Mouse (Mus musculus) olfactory bulb, adult 2 months (tissue): ENCODE results near the gene Samd1. TPM values are rescaled to one million over a fixed set of nuclear protein-coding genes. Genes with fewer than 3 reads are reported as not detected.

Source experiments
- H3K27ac ChIP-seq: fragments of 200-500 bp; 2 replicates; pipeline ENCODE4 v1.5.1; 2012; ENCODE audit warnings: low read depth, low read length; ENCODE audit not compliant: insufficient read depth
- H3K4me1 ChIP-seq: fragments of 200-500 bp; 2 replicates; pipeline ENCODE4 v1.6.1; 2012; ENCODE audit warnings: low read length; ENCODE audit not compliant: control insufficient read depth, insufficient read depth
- H3K4me3 ChIP-seq: fragments of 200-500 bp; 2 replicates; pipeline ENCODE4 v1.5.1; 2012; ENCODE audit warnings: mild to moderate bottlenecking, low read depth, low read length, moderate library complexity; ENCODE audit not compliant: insufficient read depth
- CTCF ChIP-seq: fragments of 200-500 bp; IDR thresholded peaks from 2 replicates; pipeline ENCODE4 v1.5.1; 2012; ENCODE audit warnings: low read depth, mild to moderate bottlenecking, low read length, moderate library complexity; ENCODE audit not compliant: insufficient read depth
- POLR2A ChIP-seq: fragments of 200-500 bp; IDR thresholded peaks from 2 replicates; pipeline ENCODE4 v1.6.1; 2012; ENCODE audit warnings: mild to moderate bottlenecking, low read depth, low read length, moderate library complexity; ENCODE audit not compliant: insufficient read depth
- WGBS: fragments of 180-500 bp; shearing (Covaris S2); methylation state at CpG from one replicate; pipeline ENCODE4 v1.1.7; 2018; 5-methylcytosine and 5-hydroxymethylcytosine counted together
- polyA plus RNA-seq: library from polyadenylated mRNA; stranded (reverse); fragments of >200 nt; gene quantifications from 2 replicates; pipeline ENCODE4 v1.2.4, GENCODE M21; 2012; ENCODE audit warnings: low replicate concordance; ENCODE audit not compliant: missing spikeins, insufficient read depth, insufficient read length

The Samd1 gene
- polyA plus RNA-seq, 1 experiment = not detected

DNA sequence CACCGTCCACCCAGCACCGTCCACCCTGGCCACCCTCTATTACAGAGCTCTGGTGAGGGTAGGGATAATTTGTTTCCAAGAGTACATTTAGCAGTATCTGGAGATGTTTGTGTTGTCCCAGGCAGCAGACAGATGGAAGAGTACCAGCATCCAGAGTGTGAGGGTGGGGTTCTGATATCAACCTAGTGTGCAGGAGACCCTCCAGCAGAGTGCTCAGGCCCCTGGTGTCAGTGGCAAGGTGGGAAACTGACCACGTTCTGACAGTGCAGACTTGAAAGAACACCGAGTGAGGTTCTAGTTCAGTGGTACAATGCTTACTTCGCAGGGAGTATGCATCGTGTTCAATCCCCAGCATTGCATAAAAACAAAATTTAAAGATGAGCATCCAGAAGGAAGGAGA lies 25.8 kb upstream of the Samd1 start:
- H3K4me3 ChIP-seq = no peak overlapping the region
- 77% methylated on average over 6 of the region's 6 CpGs for WGBS
- H3K27ac ChIP-seq = no peak overlapping the region
- TF ChIP-seq POLR2A (no peak), CTCF (no peak)
- H3K4me1 ChIP-seq = peaks cover 17% of the 10 kb centered on the region

- TF ChIP-seq POLR2A = peak; percentile 29; the same call in 1 of the 2 replicates
- no peak for TF ChIP-seq CTCF
- under 1% methylated on average over 91 of the region's 94 CpGs for WGBS
- Histone ChIP-seq H3K4me3 (peak within 1 kb of the TSS; percentile 94), H3K27ac (peak within 1 kb of the TSS; percentile 76), H3K4me1 (peaks cover 25% of the 10 kb centered on the region)
Observed at GRCm38 (mm10) chr8:83972150-83973120, 25.0 kb upstream of the Samd1 start, which contains the start of gene Prkaca. TSS of gene Prkaca (plus strand) at chr8:83972993.

DNA sequence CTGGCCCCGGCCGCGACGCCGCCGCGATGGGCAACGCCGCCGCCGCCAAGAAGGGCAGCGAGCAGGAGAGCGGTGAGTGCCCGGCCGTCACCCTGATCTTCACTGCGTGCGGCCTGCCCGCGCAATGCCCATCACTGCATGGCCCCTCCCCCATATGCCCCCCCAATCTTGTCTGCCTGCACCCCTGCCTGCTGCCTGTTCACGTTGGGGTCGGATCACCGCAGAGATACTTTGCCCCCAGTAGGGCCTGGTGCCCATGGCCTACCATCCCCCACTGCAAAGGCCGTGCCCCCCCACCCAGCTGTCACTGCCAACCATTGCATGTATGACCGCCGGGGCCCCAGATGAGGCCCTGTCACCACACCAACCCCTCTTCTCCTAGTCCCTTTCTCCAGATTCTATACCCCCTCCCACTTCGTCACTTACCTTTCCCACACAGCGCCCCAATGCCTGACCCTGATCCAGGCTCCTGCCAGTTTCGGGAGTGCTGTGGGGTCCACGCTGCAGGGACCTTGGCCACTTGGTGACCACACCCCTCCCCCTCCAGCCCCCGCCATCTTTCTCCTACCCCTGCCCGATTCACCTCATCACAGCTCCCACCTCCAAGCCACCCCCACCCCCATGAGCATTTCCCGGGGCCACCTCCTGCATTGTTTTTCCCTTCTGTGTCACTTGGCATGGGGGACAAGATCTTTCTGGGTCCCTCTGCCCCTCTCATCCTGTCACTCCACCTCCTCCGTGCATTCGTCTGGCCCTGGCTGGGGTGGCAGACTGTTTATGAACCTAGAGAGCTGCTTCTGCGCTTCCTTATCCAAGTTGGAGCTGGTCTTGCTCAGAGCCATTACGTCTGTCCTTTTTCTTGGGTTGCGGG lies 24.1 kb upstream of the Samd1 start:
- WGBS = 1% methylated on average over 37 of the region's 37 CpGs

GRCm38 (mm10) chr8:83974521-83974920 lies 23.0 kb upstream of the Samd1 start:
- TF ChIP-seq POLR2A (no peak), CTCF (no peak)
- Histone ChIP-seq H3K27ac (no peak overlapping the region), H3K4me1 (peaks cover 35% of the 10 kb centered on the region), H3K4me3 (no peak overlapping the region)
- WGBS = 76% methylated on average over 4 of the region's 4 CpGs

More for the DNA sequence above, 24.1 kb upstream of the Samd1 start:
- peaks cover 34% of the 10 kb centered on the region for H3K4me1 ChIP-seq
- H3K27ac ChIP-seq = peak overlapping the region; percentile 76
- no peak for TF ChIP-seq CTCF
- TF ChIP-seq POLR2A = no peak
- H3K4me3 ChIP-seq = peak overlapping the region; percentile 94

GRCm38 (mm10) chr8:83976101-83976630 lies 21.3 kb upstream of the Samd1 start:
- 78% methylated on average over 4 of the region's 4 CpGs for WGBS

GRCm38 (mm10) chr8:83976779-83977350 lies 20.6 kb upstream of the Samd1 start:
- H3K27ac ChIP-seq = no peak overlapping the region

More at GRCm38 (mm10) chr8:83976101-83976630, 21.3 kb upstream of the Samd1 start:
- TF ChIP-seq POLR2A (no peak), CTCF (no peak)
- H3K4me1 ChIP-seq = peaks cover 35% of the 10 kb centered on the region
- no peak overlapping the region for H3K27ac ChIP-seq
- H3K4me3 ChIP-seq = no peak overlapping the region

GRCm38 (mm10) chr8:83977646-83978045 lies 19.8 kb upstream of the Samd1 start:
- H3K4me3 ChIP-seq = no peak overlapping the region
- H3K4me1 ChIP-seq = peaks cover 35% of the 10 kb centered on the region
- no peak for TF ChIP-seq CTCF
- no peak for TF ChIP-seq POLR2A
- H3K27ac ChIP-seq = 0 out of 2 replicates have a peak overlapping the region, but pooled peaks have one; percentile 3
- 32% methylated on average over 6 of the region's 6 CpGs for WGBS

More at GRCm38 (mm10) chr8:83976779-83977350, 20.6 kb upstream of the Samd1 start:
- H3K4me3 ChIP-seq = no peak overlapping the region
- WGBS = 61% methylated on average over 5 of the region's 5 CpGs
- peaks cover 35% of the 10 kb centered on the region for H3K4me1 ChIP-seq
- TF ChIP-seq CTCF (no peak), POLR2A (no peak)

DNA sequence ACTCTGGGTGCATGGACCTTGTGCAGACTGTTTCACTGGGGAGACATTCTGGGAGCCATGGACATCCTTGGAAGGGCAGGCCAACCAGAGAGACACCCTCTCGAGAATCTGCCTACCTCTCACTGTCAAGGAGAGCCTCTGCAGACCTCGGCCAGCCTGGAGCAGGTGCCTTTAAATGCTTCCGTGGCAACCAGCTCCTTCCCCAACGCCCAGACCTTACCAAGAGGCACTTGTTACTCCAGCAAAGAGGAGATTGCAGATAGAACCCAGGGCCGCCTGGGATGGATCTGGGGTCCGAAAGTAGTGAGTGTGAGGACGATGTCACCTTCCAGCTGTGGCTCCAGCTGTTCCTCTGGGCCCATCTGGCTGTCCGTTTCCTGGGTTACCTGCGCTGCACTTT lies 19.3 kb upstream of the Samd1 start:
- WGBS = 62% methylated on average over 9 of the region's 9 CpGs
- no peak overlapping the region for H3K4me3 ChIP-seq
- no peak for TF ChIP-seq CTCF
- TF ChIP-seq POLR2A = no peak
- no peak overlapping the region for H3K27ac ChIP-seq
- H3K4me1 ChIP-seq = peaks cover 35% of the 10 kb centered on the region
